Mouse (Mus musculus) neural tube, embryonic 14.5 days (tissue): ENCODE measurements around the gene 6430571L13Rik. TPM values are rescaled to one million over a fixed set of nuclear protein-coding genes. Genes with fewer than 3 reads are reported as not detected.
A peak's percentile ranks its signal among the peaks of the same experiment; 100 is the strongest.

ENCODE experiments used
- ATAC-seq: fragments of 200-750 bp; cut with Nextera tagmentation; 2 replicates; pipeline ENCODE4 v1.8.0; 2017; ENCODE audit warnings: low read depth, mild to moderate bottlenecking, moderate TSS enrichment, moderate library complexity
- H3K27ac ChIP-seq: fragments of 300-500 bp; sonication (generic); 2 replicates; pipeline ENCODE4 v1.5.1; 2014; ENCODE audit warnings: low read depth, mild to moderate bottlenecking, control low read depth, low read length, moderate library complexity, mixed read lengths
- H3K27me3 ChIP-seq: fragments of 300-500 bp; sonication (generic); 2 replicates; pipeline ENCODE4 v1.6.1; 2014; ENCODE audit warnings: low read length; ENCODE audit not compliant: control insufficient read depth, insufficient read depth
- H3K36me3 ChIP-seq: fragments of 300-500 bp; sonication (generic); 2 replicates; pipeline ENCODE4 v1.6.1; 2014; ENCODE audit warnings: low read length, mixed read lengths; ENCODE audit not compliant: control insufficient read depth, insufficient read depth
- H3K4me1 ChIP-seq: fragments of 300-500 bp; sonication (generic); 2 replicates; pipeline ENCODE4 v1.6.1; 2014; ENCODE audit warnings: low read length; ENCODE audit not compliant: control insufficient read depth, insufficient read depth
- H3K4me2 ChIP-seq: fragments of 300-500 bp; sonication (generic); 2 replicates; pipeline ENCODE4 v1.6.1; 2014; ENCODE audit warnings: mild to moderate bottlenecking, low read depth, low read length, control low read depth
- H3K4me3 ChIP-seq: fragments of 300-500 bp; sonication (generic); 2 replicates; pipeline ENCODE4 v1.5.1; 2014; ENCODE audit warnings: low read depth, low read length, control low read depth, mixed read lengths
- H3K9ac ChIP-seq: fragments of 300-500 bp; sonication (generic); replicated peaks from 2 replicates; pipeline ENCODE4 v1.6.1; 2014; ENCODE audit warnings: low read depth, mild to moderate bottlenecking, control low read depth, low read length, mixed read lengths
- H3K9me3 ChIP-seq: fragments of 300-500 bp; sonication (generic); 2 replicates; pipeline ENCODE4 v1.6.1; 2016; ENCODE audit warnings: low read length; ENCODE audit not compliant: control insufficient read depth
- WGBS: fragments of 180-500 bp; shearing (Covaris S2); extraction: QIAGEN DNeasy Blood & Tissue Kit; methylation state at CpG from one replicate; pipeline ENCODE4 v1.1.7; 2014; 5-methylcytosine and 5-hydroxymethylcytosine counted together
- polyA plus RNA-seq: library from polyadenylated mRNA; unstranded; fragments of >200 nt; fragmentation: Nextera tagmentation; extraction: Ambion mirVana; gene quantifications from 2 replicates; pipeline ENCODE4 v1.2.1, GENCODE M21; 2014

The 6430571L13Rik gene
- polyA plus RNA-seq, 1 experiment from 2014 or later: 4.3 TPM

GRCm38 (mm10) chr9:107355870-107356765 lies 15.7 kb downstream of the 6430571L13Rik start:
- ATAC-seq: no peak
- H3K4me2 ChIP-seq: no peak overlapping the region
- no peak overlapping the region for H3K9ac ChIP-seq
- no peak overlapping the region for H3K4me3 ChIP-seq
- no peaks in the 10 kb centered on the region for H3K27me3 ChIP-seq
- H3K4me1 ChIP-seq: no peaks in the 10 kb centered on the region
- no peaks in the 10 kb centered on the region for H3K36me3 ChIP-seq
- WGBS: 49% methylated on average over 6 of the region's 7 CpGs
- no peak overlapping the region for H3K27ac ChIP-seq
- H3K9me3 ChIP-seq: no peaks in the 10 kb centered on the region

DNA sequence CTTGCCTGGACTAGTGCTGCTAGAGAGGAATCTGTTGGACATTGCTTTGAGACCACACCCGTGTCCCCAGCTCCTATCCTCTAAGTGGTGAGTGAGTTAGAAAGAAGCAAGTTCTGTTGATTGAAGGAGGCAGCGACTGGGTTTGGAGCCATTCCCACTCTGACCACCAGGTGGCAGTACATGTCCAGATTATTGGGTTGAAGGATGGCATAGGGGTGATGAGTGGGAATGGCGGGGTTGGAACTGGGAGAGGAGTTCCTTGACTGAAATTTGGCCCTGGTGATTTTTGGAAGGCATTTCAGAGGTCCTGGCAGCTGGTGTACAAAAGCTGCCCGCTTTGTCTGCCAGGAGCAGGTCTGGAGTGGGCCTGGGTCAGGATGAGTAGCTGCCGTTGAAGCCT lies 17.2 kb downstream of the 6430571L13Rik start:
- no peaks in the 10 kb centered on the region for H3K4me1 ChIP-seq
- 14% methylated on average over 5 of the region's 5 CpGs for WGBS
- H3K27me3 ChIP-seq: no peaks in the 10 kb centered on the region
- no peaks in the 10 kb centered on the region for H3K9me3 ChIP-seq
- no peak overlapping the region for H3K27ac ChIP-seq
- peak; percentile 57; the same call in 1 of the 2 replicates for ATAC-seq
- no peak overlapping the region for H3K9ac ChIP-seq
- H3K36me3 ChIP-seq: no peaks in the 10 kb centered on the region
- H3K4me2 ChIP-seq: no peak overlapping the region
- H3K4me3 ChIP-seq: no peak overlapping the region

- Histone ChIP-seq H3K27ac (no peak overlapping the region), H3K9me3 (no peaks in the 10 kb centered on the region), H3K27me3 (no peaks in the 10 kb centered on the region), H3K9ac (no peak overlapping the region), H3K4me3 (no peak overlapping the region), H3K4me1 (no peaks in the 10 kb centered on the region), H3K36me3 (no peaks in the 10 kb centered on the region), H3K4me2 (no peak overlapping the region)
- no peak for ATAC-seq
- 21% methylated on average over 3 of the region's 3 CpGs for WGBS
Measured at GRCm38 (mm10) chr9:107360989-107361388, 20.6 kb downstream of the 6430571L13Rik start.

GRCm38 (mm10) chr9:107366644-107367043 lies 26.2 kb downstream of the 6430571L13Rik start:
- Histone ChIP-seq H3K9ac (no peak overlapping the region), H3K4me3 (no peak overlapping the region), H3K9me3 (no peaks in the 10 kb centered on the region), H3K27ac (no peak overlapping the region), H3K4me2 (no peak overlapping the region), H3K4me1 (peaks cover 11% of the 10 kb centered on the region; the same call in 1 of the 2 replicates), H3K27me3 (no peaks in the 10 kb centered on the region), H3K36me3 (no peaks in the 10 kb centered on the region)
- ATAC-seq: no peak
- 3% methylated on average over 3 of the region's 3 CpGs for WGBS

DNA sequence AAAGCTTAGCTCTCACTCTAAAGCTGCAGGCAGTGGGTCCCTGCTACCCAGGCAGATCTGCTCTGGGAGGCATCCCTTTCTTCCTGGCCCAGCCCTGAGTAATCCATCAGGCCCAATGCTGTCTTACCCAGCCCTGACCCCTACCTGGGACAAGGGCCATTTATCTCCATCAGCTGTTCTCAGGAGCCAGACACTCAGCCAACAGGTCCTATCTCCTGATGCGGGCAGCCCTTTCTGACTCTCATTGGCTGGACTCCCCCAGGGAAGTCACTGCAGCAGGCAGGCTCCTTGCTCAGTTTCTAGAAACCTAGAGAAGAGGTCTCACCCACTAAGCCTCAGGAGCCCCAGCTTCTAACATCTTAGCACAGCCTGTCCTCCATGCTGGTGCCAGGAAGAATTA lies 27.9 kb downstream of the 6430571L13Rik start:
- ATAC-seq: no peak
- Histone ChIP-seq H3K9me3 (no peaks in the 10 kb centered on the region), H3K4me2 (no peak overlapping the region), H3K27me3 (no peaks in the 10 kb centered on the region), H3K9ac (no peak overlapping the region), H3K27ac (no peak overlapping the region), H3K36me3 (no peaks in the 10 kb centered on the region), H3K4me1 (peaks cover 11% of the 10 kb centered on the region; the same call in 1 of the 2 replicates), H3K4me3 (no peak overlapping the region)
- 54% methylated on average over 1 of the region's 1 CpGs for WGBS

DNA sequence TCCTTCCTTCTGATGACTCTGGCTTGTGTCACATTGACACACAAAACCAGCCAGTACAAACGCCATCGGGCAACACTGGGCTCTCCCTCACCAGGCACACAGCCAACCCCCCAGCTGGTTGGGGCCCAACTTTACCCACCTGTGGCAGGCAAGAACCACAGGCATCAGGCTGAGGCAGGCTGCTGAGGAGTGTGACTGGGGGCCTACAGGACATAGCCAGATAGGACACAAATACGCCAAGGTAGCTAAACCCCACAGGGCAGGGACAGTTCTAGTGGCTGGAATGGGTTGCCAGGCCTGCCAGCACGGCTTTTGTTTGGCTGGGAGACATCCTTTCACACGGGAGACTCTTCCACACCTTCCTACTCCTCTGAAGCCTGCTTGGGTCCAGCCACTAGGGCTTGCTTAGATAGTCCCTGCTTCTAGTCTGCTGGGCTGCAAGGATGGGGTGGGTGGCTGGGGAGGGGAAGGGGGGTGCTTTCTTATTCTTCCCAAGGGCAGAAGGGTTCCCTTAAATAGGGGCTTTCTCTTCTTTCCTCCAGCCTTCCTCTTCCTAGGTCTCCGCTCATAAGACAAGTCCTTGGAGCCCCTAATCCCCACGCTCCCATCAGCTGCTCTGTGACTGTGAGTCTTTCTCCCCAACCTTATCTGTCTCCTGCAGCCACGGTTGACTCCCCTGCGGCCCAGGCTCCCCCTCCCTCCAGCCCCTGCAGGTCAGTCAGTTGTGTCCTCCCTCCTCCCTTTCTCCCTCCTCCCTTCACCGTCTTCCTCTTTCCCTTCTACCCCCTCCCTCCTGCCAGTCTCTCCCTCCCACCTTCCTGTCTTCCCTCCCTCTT lies 29.1 kb downstream of the 6430571L13Rik start:
- H3K27me3 ChIP-seq: no peaks in the 10 kb centered on the region
- no peak overlapping the region for H3K4me3 ChIP-seq
- H3K9ac ChIP-seq: no peak overlapping the region
- H3K9me3 ChIP-seq: no peaks in the 10 kb centered on the region
- H3K4me1 ChIP-seq: peaks cover 11% of the 10 kb centered on the region; the same call in 1 of the 2 replicates
- no peak overlapping the region for H3K4me2 ChIP-seq
- H3K36me3 ChIP-seq: no peaks in the 10 kb centered on the region
- 38% methylated on average over 10 of the region's 10 CpGs for WGBS
- no peak overlapping the region for H3K27ac ChIP-seq
- ATAC-seq: no peak

DNA sequence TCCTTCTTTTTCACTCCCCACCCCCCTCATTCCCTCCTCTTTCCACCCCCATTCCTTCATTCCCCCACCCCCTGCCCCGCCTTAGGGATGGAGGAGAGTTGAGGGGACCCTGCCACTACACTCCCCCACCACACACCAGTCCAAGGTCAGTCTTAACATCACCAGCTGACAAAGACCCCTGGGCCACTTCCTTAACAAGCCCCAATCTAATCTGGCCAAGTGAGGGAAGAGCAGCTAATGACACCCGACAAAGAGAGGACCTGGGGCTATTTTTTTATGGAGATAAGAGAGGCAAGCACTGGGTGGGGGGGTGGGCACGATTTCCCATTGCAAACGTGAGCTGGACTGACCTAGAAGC lies 29.7 kb downstream of the 6430571L13Rik start:
- no peaks in the 10 kb centered on the region for H3K9me3 ChIP-seq
- H3K4me2 ChIP-seq: no peak overlapping the region
- no peak overlapping the region for H3K27ac ChIP-seq
- ATAC-seq: no peak
- H3K4me1 ChIP-seq: peaks cover 11% of the 10 kb centered on the region; the same call in 1 of the 2 replicates
- WGBS: 6% methylated on average over 4 of the region's 4 CpGs
- H3K27me3 ChIP-seq: no peaks in the 10 kb centered on the region
- no peaks in the 10 kb centered on the region for H3K36me3 ChIP-seq
- no peak overlapping the region for H3K4me3 ChIP-seq
- no peak overlapping the region for H3K9ac ChIP-seq

DNA sequence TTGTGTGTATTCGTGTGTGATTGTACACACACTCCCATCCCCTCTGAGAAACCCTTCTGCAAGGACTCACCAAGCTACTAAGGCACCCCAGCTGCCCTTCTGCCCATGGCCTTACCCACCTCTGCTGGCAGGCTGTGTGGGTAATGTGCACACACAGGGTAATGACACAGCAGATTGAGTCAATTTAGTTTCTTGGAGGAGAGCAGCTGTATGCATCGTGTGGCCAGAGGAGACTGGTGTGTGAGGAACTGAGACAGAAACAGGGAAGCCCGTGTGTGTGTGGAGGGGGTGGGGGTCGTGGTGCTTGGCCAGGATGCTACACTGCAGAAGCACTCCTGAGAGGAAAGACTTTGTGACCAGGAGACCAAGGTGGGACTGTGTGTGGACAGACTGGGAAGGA lies 32.0 kb downstream of the 6430571L13Rik start:
- H3K9me3 ChIP-seq: no peaks in the 10 kb centered on the region
- H3K4me2 ChIP-seq: no peak overlapping the region
- 50% methylated on average over 4 of the region's 4 CpGs for WGBS
- no peak overlapping the region for H3K27ac ChIP-seq
- H3K9ac ChIP-seq: no peak overlapping the region
- peaks cover 11% of the 10 kb centered on the region; the same call in 1 of the 2 replicates for H3K4me1 ChIP-seq
- H3K27me3 ChIP-seq: 0 out of 2 replicates have a peak, but pooled peaks cover 2% of the 10 kb centered on the region
- no peaks in the 10 kb centered on the region for H3K36me3 ChIP-seq
- no peak for ATAC-seq
- H3K4me3 ChIP-seq: no peak overlapping the region

GRCm38 (mm10) chr9:107374623-107375022 lies 34.2 kb downstream of the 6430571L13Rik start:
- H3K4me1 ChIP-seq: peaks cover 18% of the 10 kb centered on the region
- no peaks in the 10 kb centered on the region for H3K9me3 ChIP-seq
- no peak overlapping the region for H3K4me3 ChIP-seq
- no peaks in the 10 kb centered on the region for H3K36me3 ChIP-seq
- no peak overlapping the region for H3K4me2 ChIP-seq
- WGBS: 15% methylated on average over 8 of the region's 8 CpGs
- H3K9ac ChIP-seq: no peak overlapping the region
- ATAC-seq: no peak
- H3K27ac ChIP-seq: no peak overlapping the region
- 0 out of 2 replicates have a peak, but pooled peaks cover 2% of the 10 kb centered on the region for H3K27me3 ChIP-seq
